Mouse (Mus musculus) urinary bladder, adult 2 months (tissue): ENCODE results near the gene Prpf40a. TPM values are rescaled to one million over a fixed set of nuclear protein-coding genes. Genes with fewer than 3 reads are reported as not detected.

Source experiments
- DNase-seq: peaks from one replicate; pipeline ENCODE4 v3.0.0; 2022; ENCODE audit warnings: low spot score
- polyA plus RNA-seq: library from polyadenylated mRNA; depleted of rRNA; stranded (reverse); fragments of >200 nt; gene quantifications from 2 replicates; pipeline ENCODE4 v1.2.3, GENCODE M21; 2012; rRNA removed

The Prpf40a gene
- polyA plus RNA-seq, 1 experiment = 20.3 TPM

DNA sequence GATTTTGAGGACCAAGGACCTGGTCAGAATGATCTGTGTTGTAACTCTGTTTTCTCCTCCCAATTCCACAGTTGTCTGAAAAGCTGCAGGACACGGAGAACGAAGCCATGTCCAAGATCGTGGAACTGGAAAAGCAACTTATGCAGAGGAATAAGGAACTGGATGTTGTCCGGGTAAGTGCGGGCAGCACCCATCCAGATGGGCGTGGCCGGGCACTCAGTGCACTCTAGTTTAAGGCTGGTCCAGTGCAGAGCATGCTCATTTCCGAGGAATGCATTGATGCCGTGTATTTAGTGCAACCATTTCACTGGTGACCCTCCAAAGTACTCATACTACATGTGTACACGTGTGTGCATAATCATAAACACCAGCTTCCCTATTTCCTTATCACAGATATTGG is 85.7 kb downstream of the Prpf40a start:
- no peak for DNase-seq

DNA sequence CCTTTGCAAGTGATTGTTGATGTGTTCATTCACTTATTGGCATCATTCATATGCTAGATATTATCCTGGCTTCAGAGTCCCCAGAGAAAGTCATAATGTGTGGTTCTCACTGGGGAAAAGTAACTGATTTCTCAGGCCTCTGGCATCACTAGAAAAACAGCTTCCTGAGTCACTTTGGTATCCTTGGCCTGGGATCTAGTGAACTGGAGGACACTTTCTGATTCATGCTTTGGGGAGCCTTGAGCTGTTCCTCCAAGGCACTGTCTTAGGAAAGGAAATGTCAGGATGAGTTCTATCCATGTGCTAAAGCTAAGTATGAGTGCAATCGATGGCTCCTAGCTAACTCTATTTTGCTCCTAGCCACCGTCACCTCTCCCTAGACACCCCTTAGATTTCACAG is 88.2 kb downstream of the Prpf40a start:
- no peak for DNase-seq

DNA sequence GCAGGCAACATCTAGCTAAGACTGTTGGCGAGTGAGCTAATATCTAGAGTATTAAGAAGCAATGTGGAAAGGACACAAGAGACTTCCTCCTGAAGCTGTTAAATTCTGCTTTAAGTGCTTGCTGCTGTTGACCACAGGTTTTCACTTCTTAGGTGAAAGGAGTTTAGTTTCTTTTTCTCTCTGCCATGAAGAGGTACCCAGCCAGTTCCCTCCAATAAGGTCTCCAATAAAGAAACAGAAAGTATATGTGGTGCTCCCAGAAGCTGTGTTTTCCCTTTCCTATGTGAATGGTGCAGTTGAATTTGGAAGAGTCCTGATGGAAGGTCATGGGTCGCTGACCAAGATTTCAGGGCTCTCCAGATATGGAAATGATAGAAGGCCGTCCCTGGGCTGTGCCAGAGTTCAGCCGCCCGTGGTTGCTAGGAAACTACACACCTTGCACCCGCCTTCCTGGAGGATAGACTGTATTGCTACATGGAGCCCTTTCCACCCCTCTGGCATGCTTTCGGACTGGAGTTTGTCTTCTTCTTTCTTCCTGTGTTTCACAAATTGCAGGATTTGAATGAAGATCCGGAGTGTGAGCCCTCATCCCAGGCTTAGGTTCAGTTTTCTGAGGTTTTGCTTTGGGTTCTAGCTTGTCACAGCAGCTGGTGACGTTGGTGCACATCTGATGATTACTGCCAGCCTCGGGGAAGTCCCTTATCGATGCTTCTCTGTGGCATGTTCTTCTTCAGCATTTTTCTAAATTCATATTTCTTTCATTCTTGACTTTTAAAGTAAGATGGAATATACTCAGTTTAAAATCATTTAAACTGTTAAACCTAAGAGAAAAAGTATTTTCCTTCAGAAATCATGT is 89.0 kb downstream of the Prpf40a start:
- DNase-seq = no peak

DNA sequence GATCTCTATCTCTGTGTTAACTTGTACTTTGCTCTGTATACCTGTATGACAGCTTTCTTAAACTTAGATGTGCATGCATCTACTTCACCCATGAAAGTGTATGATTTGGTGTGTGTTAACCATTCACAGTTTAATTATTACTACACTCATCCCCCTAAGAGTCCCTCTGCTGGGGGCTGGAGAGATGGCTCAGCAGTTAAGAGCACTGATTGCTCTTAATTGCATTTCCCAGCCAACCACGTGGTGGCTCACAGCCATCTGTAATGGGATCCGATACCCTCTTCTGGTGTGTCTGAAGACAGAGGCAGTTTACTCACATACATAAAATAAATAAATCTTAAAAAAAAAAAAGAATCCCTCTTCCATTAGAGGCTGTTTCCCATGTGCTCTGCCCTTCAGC is 91.0 kb downstream of the Prpf40a start:
- no peak for DNase-seq

DNA sequence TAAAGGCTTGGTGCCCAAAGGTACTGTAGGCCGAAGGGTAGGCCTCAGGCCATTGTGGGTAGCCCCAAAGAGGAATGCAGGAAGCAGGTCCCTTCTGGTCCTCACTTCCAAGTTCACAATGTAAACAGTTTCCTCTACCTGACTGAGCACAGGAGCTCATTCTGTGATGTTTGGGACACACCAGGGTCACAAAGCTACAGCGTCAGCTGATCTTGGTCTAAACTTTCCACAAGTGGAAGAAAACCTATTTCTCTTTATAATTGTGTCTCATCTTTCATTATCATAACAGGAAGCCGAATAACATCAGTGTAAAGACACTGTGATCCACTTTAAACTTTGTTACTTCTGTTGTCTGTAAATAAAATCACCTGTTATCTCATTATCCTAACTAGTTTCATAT is 95.6 kb downstream of the Prpf40a start:
- no peak for DNase-seq

DNA sequence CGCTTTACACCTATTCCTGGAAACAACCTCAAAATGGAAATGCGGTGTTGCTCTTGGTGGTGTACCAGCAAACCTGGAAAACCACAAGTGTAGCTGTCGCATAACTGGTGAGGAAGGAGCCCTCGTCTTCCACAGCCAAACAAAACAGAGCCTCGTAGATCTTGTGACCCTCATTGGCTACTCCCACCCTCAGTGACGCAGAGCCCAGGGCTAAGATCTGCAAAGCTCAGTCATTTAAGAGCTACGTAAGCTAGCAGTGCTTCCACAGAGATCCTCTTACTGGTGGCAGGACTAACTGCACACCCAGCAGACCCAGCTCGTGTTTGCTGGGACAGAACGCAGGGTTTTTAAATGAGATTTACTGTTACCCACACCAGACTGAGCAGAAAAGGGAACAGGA is 96.1 kb downstream of the Prpf40a start:
- no peak for DNase-seq

DNA sequence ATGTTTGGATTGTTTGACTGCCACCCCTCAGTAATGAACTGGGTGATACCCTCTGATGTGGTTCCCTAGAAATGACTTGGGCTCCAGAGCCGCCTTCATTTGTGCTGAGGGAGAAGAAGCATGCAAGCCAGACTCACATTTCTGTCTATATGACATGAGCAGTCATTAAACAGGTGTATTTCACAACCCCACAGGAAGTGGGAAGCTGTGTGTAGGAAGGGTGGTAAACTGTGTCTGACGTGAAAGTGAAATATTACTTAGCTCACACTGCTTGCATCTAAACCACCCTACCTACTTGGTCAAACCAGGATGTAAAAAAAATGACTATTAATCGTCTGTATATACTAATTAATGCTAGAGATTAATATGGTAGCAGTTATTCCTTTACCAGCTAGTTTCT is 102.3 kb downstream of the Prpf40a start:
- DNase-seq = no peak

DNA sequence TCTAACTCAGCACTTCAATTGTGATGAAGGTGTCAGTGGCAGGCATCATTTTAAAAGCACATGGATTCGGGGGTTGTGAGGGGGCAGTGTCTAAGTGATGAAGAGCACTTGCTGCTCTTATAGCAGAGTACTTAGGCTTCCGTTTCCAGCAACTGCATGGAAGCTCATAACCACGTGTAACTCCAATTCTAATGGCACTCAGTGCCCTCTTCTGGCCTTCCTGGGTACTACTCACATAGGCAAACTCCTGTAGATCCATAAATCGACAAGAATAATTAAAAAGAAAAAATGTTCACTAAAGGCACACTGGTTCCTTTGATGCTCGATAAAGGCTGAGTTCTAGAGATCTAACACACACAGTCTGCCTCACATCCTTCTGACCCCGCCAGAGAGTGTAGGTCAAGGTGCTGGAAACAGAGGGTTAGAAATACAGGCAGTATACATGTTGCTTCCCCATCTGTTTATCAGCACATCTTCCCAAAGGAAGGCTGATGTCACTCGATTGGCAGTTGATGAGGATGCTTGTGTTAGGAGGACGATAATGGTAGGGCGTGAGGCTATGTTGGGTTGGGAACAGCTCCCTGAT is 105.4 kb downstream of the Prpf40a start:
- no peak for DNase-seq

Other genes starting within 250 kb of the Prpf40a start
- gene Arl6ip6, start 442 bp upstream of the Prpf40a start, polyA plus RNA-seq = 17.9 and 18.8 TPM in 2 replicates